ENCODE assay signal across 15 mouse cellular contexts in genomic region chr1:72005956-72006355, GRCm38 (mm10).
"Had no signal": no experiment of that assay in that cellular context is flagged by ENCODE, and none has a peak within 500 bp of the region (broad histone marks: within the 10 kb centered on the region; RNA-seq: fewer than 3 reads in every experiment).

No protein-coding gene starts in this region.

- DNase-seq: kidney, adult 9 months; kidney, postnatal 10 days; kidney, postnatal 4 days; liver; liver, embryonic 13.5 days; liver, postnatal 0 days; lung, postnatal 4 days; right cerebral cortex, adult 18-20 months; right cerebral cortex, postnatal 25 days; thymus, postnatal 36 days had no signal

- H3K4me3 ChIP-seq: layer of hippocampus, adult 2 months; limb, embryonic 12.5 days; liver, embryonic 13.5 days; megakaryocyte, embryonic 14.5 days; myocyte; neural tube, embryonic 15.5 days had no signal

- H3K27ac ChIP-seq: layer of hippocampus, adult 2 months; limb, embryonic 12.5 days; liver, embryonic 13.5 days; neural tube, embryonic 15.5 days had no signal

- H3K4me2 ChIP-seq: limb, embryonic 12.5 days; liver, embryonic 13.5 days; neural tube, embryonic 15.5 days had no signal

- H3K36me3 ChIP-seq: limb, embryonic 12.5 days; liver, embryonic 13.5 days; neural tube, embryonic 15.5 days had no signal

- H3K9ac ChIP-seq: limb, embryonic 12.5 days; liver, embryonic 13.5 days; liver, postnatal 0 days; neural tube, embryonic 15.5 days had no signal

- H3K27me3 ChIP-seq: liver, embryonic 13.5 days; megakaryocyte, embryonic 14.5 days; neural tube, embryonic 15.5 days had no signal

- H3K4me1 ChIP-seq: megakaryocyte, embryonic 14.5 days had no signal

- H3K9me3 ChIP-seq: limb, embryonic 12.5 days; liver, embryonic 13.5 days; megakaryocyte, embryonic 14.5 days; neural tube, embryonic 15.5 days had no signal

- ATAC-seq: liver, postnatal 0 days had no signal
